ENCODE assay signal across 22 mouse cellular contexts in the genomic region with DNA sequence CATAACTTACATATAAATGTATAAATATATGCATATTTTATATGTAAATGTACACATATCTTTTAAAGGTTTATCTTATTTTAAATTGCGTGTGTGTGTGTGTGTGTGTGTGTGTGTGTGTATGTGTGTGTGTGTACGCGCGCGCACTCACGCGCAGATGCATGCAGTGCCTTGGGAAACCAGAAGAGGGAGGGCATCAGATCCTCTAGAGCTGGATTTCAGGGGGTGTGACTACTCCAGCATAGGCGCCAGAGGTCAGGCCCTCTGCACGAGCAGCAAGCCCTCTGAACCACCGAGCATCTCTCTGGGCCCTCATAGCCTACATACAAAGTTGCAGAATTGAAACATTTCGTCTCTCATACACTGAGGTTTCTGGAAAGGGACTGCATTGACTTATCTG.
"Had no signal": no experiment of that assay in that cellular context is flagged by ENCODE, and none has a peak within 500 bp of the region (broad histone marks: within the 10 kb centered on the region; RNA-seq: fewer than 3 reads in every experiment).

No protein-coding gene starts in this region.

- H3K4me3 ChIP-seq: layer of hippocampus, adult 2 months; limb, embryonic 10.5 days; limb, embryonic 13.5 days; liver, embryonic 12.5 days; megakaryocyte, embryonic 14.5 days; midbrain, embryonic 10.5 days; midbrain, embryonic 13.5 days; neural tube, embryonic 12.5 days; neural tube, embryonic 15.5 days; stomach, embryonic 15.5 days had no signal

- ATAC-seq: liver, embryonic 12.5 days; lung, postnatal 0 days; midbrain, embryonic 13.5 days had no signal

- H3K36me3 ChIP-seq: limb, embryonic 10.5 days; limb, embryonic 13.5 days; liver, embryonic 12.5 days; midbrain, embryonic 10.5 days; midbrain, embryonic 13.5 days; neural tube, embryonic 12.5 days; neural tube, embryonic 15.5 days; stomach, embryonic 15.5 days had no signal

- DNase-seq: kidney, adult 2 months; kidney, postnatal 25 days; layer of hippocampus, adult 9-11 months; liver; lung, embryonic 14.5 days; right cerebral cortex, adult 18-20 months; right cerebral cortex, postnatal 14 days; right cerebral cortex, postnatal 4 days; thymus, postnatal 25 days had no signal

- H3K9me3 ChIP-seq: limb, embryonic 10.5 days; limb, embryonic 13.5 days; liver, embryonic 12.5 days; midbrain, embryonic 10.5 days; midbrain, embryonic 13.5 days; neural tube, embryonic 12.5 days; neural tube, embryonic 15.5 days; stomach, embryonic 15.5 days had no signal

- H3K4me2 ChIP-seq: limb, embryonic 13.5 days; liver, embryonic 12.5 days; lung, embryonic 14.5 days; midbrain, embryonic 13.5 days; neural tube, embryonic 12.5 days; neural tube, embryonic 15.5 days; stomach, embryonic 15.5 days had no signal

- H3K27ac ChIP-seq: kidney, postnatal 0 days; layer of hippocampus, adult 2 months; limb, embryonic 10.5 days; limb, embryonic 13.5 days; liver, embryonic 12.5 days; macrophage; midbrain, embryonic 10.5 days; midbrain, embryonic 13.5 days; neural tube, embryonic 12.5 days; neural tube, embryonic 15.5 days; stomach, embryonic 15.5 days had no signal

- H3K27me3 ChIP-seq: megakaryocyte, embryonic 14.5 days; midbrain, embryonic 13.5 days; neural tube, embryonic 12.5 days; neural tube, embryonic 15.5 days; stomach, embryonic 15.5 days had no signal

- H3K4me1 ChIP-seq: limb, embryonic 13.5 days; liver, embryonic 12.5 days; megakaryocyte, embryonic 14.5 days; stomach, embryonic 15.5 days had no signal

- H3K9ac ChIP-seq: limb, embryonic 13.5 days; liver, embryonic 12.5 days; lung, embryonic 14.5 days; midbrain, embryonic 13.5 days; neural tube, embryonic 12.5 days; neural tube, embryonic 15.5 days; stomach, embryonic 15.5 days had no signal
